Mouse (Mus musculus) T-helper 2 cell (primary cell): ENCODE measurements around the gene Vps33b.

Experiments
- in situ Hi-C: fragments of 300-600 bp; cut with MboI, MseI; formaldehyde crosslinking; loops from one replicate; pipeline ENCODE4 v1.15.1; 2025; ENCODE audit warnings: high pct_unique_total_duplicates

Gene Vps33b

GRCm38 (mm10) chr7:80269751-80270255 lies 354 bp downstream of the Vps33b start:
- in situ Hi-C loops, result no loop called here

- in situ Hi-C loops, result no loop called here
Measured at GRCm38 (mm10) chr7:80273456-80273855, 4.0 kb downstream of the Vps33b start.

GRCm38 (mm10) chr7:80276374-80276773 lies 6.9 kb downstream of the Vps33b start:
- in situ Hi-C loops, result no loop called here

- in situ Hi-C loops, result no loop called here
Measured at GRCm38 (mm10) chr7:80280032-80280431, 10.6 kb downstream of the Vps33b start.

GRCm38 (mm10) chr7:80280998-80281397 lies 11.5 kb downstream of the Vps33b start:
- in situ Hi-C loops, result no loop called here

GRCm38 (mm10) chr7:80281646-80282045 lies 12.2 kb downstream of the Vps33b start:
- in situ Hi-C loops, result no loop called here

GRCm38 (mm10) chr7:80283226-80283918 lies 13.9 kb downstream of the Vps33b start:
- in situ Hi-C loops, result no loop called here

- in situ Hi-C loops, result no loop called here
Measured at GRCm38 (mm10) chr7:80284391-80284790, 14.9 kb downstream of the Vps33b start.

GRCm38 (mm10) chr7:80285725-80286124 lies 16.3 kb downstream of the Vps33b start:
- in situ Hi-C loops, result no loop called here

- in situ Hi-C loops, result no loop called here
Measured at GRCm38 (mm10) chr7:80287736-80288135, 18.3 kb downstream of the Vps33b start.

GRCm38 (mm10) chr7:80294062-80294763 lies 24.8 kb downstream of the Vps33b start, which contains the start of gene Prc1:
Gene Prc1, plus strand, starts transcription at chr7:80294450.
- in situ Hi-C loops, result no loop called here

GRCm38 (mm10) chr7:80294764-80295648 lies 25.6 kb downstream of the Vps33b start:
- in situ Hi-C loops, result no loop called here

- in situ Hi-C loops, result no loop called here
Measured at GRCm38 (mm10) chr7:80296462-80296861, 27.0 kb downstream of the Vps33b start.

- in situ Hi-C loops, result no loop called here
Measured at GRCm38 (mm10) chr7:80297041-80297440, 27.6 kb downstream of the Vps33b start.

- in situ Hi-C loops, result no loop called here
Measured at GRCm38 (mm10) chr7:80298754-80299153, 29.3 kb downstream of the Vps33b start.

GRCm38 (mm10) chr7:80299568-80299967 lies 30.1 kb downstream of the Vps33b start:
- in situ Hi-C loops, result no loop called here

- in situ Hi-C loops, result loop anchor here (25.0 kb wide), 1 partner anchor 839 kb away; the partner anchor contains the start of gene Polg
Measured at GRCm38 (mm10) chr7:80301522-80301921, 32.1 kb downstream of the Vps33b start.

GRCm38 (mm10) chr7:80307766-80308165 lies 38.3 kb downstream of the Vps33b start:
- in situ Hi-C loops, result loop anchor here (25.0 kb wide), 1 partner anchor 845 kb away; the partner anchor contains the start of gene Polg

GRCm38 (mm10) chr7:80310771-80311170 lies 41.3 kb downstream of the Vps33b start:
- in situ Hi-C loops, result loop anchor here (25.0 kb wide), 1 partner anchor 848 kb away; the partner anchor contains the start of gene Polg

- in situ Hi-C loops, result loop anchor here (25.0 kb wide), 1 partner anchor 853 kb away; the partner anchor contains the start of gene Polg
Measured at GRCm38 (mm10) chr7:80315733-80316132, 46.3 kb downstream of the Vps33b start.

- in situ Hi-C loops, result loop anchor here (25.0 kb wide), 1 partner anchor 855 kb away; the partner anchor contains the start of gene Polg
Measured at GRCm38 (mm10) chr7:80317439-80318115, 48.1 kb downstream of the Vps33b start.
